Mouse (Mus musculus) left cerebral cortex, adult 18-20 months (tissue): ENCODE measurements around the gene H2-Eb1. TPM values are rescaled to one million over a fixed set of nuclear protein-coding genes. Genes with fewer than 3 reads are reported as not detected.

Source experiments
- total RNA-seq, 2 experiments: library from RNA; stranded (reverse); gene quantifications; 2 replicates each; pipeline ENCODE4 v1.2.3; 2021

H2-Eb1 gene
- total RNA-seq, 2 experiments from 2014 or later = 4.0 to 6.0 TPM

Other genes starting within 250 kb of the H2-Eb1 start
- gene H2-Oa, start 213.5 kb upstream of the H2-Eb1 start, total RNA-seq = not detected
- gene H2-DMa, start 186.3 kb upstream of the H2-Eb1 start, total RNA-seq = 10 to 100 TPM; 22.3 to 26.5 TPM
- gene Brd2, start 183.2 kb upstream of the H2-Eb1 start, total RNA-seq = 100 to 1,000 TPM; 177 to 179 TPM
- gene H2-DMb2, start 162.6 kb upstream of the H2-Eb1 start, total RNA-seq = 1 to 10 TPM; 1.2 to 1.8 TPM
- gene H2-DMb1, start 152.8 kb upstream of the H2-Eb1 start, total RNA-seq = 1 to 10 TPM; 2.2 to 2.7 TPM
- 1 to 10 TPM; 3.1 to 3.2 TPM for gene Tap1, start 118.3 kb upstream of the H2-Eb1 start, total RNA-seq
- 1 to 10 TPM; 2.6 to 2.8 TPM for gene Psmb9, start 118.1 kb upstream of the H2-Eb1 start, total RNA-seq
- gene Psmb8, start 108.1 kb upstream of the H2-Eb1 start, total RNA-seq = 1 to 10 TPM; 4.6 to 5.5 TPM
- gene Tap2, start 102.3 kb upstream of the H2-Eb1 start, total RNA-seq = 10 to 100 TPM; 10.7 to 11.7 TPM
- gene H2-Ob, start 67.0 kb upstream of the H2-Eb1 start, total RNA-seq = under 1 TPM; 0.40 to 0.44 TPM
- gene H2-Ab1, start 48.2 kb upstream of the H2-Eb1 start, total RNA-seq = 1 to 10 TPM; 3.2 to 5.2 TPM
- gene H2-Aa, start 18.0 kb upstream of the H2-Eb1 start, total RNA-seq = 1 to 10 TPM; 4.5 to 5.9 TPM
- gene H2-Eb2, start 19.8 kb downstream of the H2-Eb1 start, total RNA-seq = not detected
- under 1 TPM; 0.63 to 0.68 TPM for gene Btnl2, start 49.0 kb downstream of the H2-Eb1 start, total RNA-seq
- not detected for gene Btnl1, start 71.3 kb downstream of the H2-Eb1 start, total RNA-seq
- 1 to 10 TPM; 2.1 to 4.4 TPM for gene BC051142, start 93.0 kb downstream of the H2-Eb1 start, total RNA-seq
- not detected for gene Btnl4, start 171.5 kb downstream of the H2-Eb1 start, total RNA-seq
- gene Btnl6, start 211.5 kb downstream of the H2-Eb1 start, total RNA-seq = not detected